Mouse (Mus musculus) MN1 (cell line): ENCODE results near the gene Map3k12.

Experiments used
- DNase-seq: peaks from one replicate; pipeline ENCODE4 v3.0.0-alpha.2; 2016; ENCODE audit warnings: low spot score

Gene Map3k12

DNA sequence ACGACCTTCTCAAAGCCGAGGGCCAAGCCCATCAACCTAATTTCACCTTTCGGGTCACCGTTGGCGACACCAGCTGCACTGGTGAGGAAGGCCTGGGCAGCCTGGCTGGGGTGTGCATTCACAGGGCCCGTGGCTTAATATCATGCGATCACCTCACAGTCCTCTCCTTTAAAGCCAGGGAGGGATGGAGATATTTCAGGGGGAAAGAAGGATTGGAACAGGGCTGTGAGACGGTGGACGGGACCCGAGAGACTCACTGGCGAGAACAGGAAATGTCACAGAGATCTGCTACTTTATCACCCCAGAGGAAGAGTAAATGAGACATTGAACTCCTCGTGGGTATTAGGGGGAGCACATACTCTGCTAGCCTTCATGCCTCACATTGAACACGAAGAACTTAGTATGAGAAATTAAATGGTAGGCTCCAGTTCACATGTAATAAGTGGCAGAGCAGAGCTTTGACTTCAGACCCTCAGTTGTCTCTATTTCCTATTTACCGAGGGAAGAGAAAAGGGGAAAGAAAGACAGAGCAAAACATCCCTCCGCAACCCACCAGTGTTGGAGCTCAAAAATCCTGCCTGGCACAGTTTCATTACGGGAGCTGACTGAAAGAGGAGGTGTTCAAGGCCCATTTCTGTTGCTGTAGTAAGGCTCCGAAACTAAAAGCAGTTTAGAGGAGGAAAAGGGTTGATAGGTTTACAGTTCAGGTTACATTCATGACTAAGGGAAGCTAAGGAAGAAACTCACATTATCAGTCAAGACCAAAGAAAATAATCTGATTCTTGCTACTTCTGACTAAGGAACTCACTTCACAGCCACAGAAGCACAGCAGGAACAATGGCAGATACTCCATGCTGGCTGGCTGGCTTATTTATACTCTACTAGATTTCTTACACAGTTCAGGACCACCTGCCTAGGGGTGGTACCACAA lies 2.6 kb upstream of the Map3k12 start:
- DNase-seq: no peak

DNA sequence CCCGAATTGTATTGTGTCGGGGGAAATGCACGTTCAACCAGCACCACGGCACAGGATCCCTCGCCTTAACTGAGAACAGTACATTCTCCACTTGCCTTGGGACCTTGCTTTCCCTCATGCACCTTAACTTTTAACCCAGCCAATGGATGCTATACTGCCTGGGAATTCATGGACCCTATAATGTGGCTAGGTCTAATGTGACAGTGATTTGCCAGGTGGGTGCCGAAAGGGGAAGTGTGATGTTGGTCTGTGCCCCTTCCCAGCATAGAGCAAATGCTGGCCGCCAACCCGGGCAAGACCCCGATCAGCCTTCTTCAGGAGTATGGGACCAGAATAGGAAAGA lies 2.0 kb upstream of the Map3k12 start:
- DNase-seq: no peak

DNA sequence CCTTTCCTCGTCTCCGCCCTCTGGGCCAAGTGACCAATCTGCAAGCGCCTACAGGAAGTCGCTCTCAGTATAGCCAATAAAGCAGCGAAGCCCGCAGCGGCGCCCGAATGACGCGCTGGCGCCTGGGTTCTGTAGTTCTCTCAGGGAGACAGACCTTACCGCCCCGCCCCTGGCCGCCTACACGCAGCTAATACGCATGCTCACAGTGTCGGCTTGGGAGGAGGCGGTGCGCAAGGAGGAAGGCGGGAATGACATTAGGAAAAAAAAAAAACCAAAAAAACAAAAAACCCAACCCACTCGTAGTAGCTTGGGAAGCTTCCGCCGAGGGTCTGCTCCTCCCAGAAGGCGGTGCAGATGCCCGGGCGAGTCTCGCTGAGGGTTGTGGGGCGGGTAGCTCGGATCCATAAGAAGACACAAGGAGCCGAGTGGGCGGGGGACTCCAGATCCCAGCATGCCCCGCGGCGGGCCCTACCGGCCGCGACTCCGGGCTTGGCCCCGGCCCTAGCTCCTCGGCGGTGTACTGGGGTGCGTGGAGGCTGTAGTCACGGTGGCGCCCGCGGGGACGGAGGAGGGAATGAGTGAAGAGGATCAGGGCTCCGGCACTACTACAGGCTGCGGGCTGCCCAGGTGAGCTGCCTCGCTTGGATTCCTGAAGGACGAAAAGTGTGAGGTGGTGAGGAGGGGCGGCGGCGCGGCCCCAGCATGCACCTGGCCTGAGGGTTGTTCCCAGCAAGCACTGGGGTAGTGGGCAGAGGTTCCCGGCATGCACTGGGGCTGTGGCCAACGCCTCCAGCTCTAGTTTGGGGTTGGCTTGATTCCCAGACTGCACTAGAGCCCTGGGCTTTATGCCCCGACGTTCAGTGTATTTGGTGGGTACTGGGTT lies 1.4 kb upstream of the Map3k12 start, which contains the start of gene Tarbp2:
TSS of gene Tarbp2 (plus strand) at position 217 of the 883 bp plus-strand sequence.
- peak; percentile 100 for DNase-seq

DNA sequence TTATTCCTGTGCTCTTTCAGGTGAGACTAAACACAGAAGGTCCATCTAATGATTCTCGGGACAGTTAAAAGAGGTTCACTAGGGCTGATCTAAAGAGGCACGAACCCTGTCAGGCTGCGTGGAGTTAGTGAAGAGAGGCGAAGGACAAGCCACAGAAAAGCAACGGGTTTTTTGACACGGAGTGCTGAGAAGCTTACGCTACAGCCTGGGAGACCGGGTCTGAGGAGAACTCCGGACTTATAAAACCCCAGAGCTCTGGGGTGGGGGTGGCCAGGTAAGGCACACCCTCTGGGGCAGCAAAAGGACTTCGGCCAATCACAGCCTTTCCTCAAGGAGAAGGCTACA lies 739 bp upstream of the Map3k12 start:
- DNase-seq: no peak

DNA sequence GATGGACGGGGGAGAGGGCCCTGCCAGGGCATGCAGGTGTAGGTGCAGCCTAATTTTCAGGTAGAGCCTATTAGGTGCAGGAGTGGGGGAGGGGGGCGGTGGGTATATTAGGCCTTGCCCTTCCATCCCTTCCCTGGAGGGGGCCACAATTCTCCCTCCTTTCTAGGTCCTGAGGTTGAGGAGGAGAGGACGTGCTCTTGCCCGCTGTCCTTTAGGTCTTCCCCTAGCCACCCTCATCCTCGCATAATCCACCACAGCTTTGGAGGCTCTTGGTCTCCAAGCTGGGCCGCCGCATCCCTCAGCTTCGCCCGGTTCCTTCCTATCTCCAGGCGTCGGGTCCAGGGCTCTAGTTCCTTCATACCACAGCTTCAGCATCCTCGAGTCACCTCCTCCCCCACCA lies 571 bp downstream of the Map3k12 start:
- DNase-seq: peak; percentile 61

DNA sequence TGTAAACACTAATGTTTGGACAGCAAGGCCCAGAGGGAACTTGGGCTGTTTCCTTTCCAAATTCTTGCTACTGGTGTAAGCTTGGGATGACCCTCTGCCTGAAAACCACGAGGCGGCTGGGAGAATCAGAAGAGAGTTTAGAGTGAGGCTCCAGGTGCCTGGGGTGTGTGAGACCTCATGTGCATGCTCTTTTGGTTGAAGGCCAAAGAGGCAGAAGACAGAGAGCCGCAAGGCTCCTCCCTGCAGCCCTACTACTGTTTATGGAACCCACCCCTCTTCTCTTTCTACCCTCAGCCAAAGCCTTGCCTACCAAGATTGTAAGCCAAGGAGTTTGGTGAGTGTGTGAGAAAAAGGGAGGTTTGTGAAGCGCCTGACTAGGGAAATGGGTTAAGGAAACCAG lies 1.1 kb downstream of the Map3k12 start:
- DNase-seq: no peak

DNA sequence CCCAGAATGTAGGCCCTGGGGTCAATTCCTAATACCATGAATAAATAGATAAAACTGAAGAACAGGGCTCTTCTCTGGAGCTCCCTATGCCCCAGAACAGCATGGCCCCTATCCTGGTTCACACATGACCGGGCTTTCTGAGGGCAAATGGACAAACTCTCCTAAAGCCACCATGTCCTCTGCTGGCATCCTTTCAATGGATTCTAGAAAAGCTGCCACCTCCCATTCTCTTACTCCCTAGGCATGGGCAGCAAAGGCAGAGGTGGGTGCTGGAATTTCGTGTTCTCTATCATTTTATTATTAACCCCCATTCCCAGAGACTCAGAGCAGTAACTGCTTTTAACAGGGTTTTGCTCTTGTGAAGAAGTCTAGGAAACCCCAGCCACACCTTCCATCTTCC lies 1.6 kb downstream of the Map3k12 start:
- no peak for DNase-seq

DNA sequence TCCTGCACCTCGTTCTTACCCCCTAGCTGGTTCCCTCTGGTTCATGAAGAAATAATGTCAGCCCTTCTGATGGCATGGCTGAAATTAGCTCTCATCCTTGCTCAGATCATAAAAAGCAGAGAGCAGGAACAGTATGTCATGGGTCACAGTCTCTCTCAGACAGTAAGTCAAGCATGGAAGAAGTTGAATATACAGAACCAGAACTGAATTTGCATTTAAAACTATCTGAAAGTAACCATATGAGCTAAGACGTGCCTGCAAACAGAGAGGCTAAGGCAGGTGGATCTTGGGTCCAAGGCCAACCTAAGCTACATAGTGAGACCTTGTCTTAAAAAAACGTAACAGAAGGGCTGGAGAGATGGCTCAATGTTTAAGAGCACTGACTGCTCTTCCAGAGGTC lies 3.9 kb downstream of the Map3k12 start:
- DNase-seq: no peak

DNA sequence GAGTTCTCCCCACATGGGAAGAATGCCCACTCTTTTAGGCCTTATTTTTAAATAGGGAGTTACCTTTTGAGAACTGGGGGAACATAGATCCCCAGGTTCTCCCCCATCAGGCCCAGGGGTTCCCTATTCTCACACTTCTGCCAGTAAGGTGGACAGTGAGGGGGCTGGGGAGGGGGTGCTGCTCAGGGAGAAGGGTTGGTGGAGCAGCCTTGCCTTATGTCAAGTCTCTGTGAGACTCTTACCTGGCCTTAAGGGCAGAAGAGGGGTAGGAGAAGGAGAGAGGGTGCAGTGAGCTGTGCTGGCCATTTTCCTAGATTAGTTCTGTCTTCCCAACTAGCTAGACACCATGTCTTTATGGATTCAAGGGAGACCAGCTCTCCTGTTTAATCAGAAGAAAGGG lies 4.4 kb downstream of the Map3k12 start:
- no peak for DNase-seq

DNA sequence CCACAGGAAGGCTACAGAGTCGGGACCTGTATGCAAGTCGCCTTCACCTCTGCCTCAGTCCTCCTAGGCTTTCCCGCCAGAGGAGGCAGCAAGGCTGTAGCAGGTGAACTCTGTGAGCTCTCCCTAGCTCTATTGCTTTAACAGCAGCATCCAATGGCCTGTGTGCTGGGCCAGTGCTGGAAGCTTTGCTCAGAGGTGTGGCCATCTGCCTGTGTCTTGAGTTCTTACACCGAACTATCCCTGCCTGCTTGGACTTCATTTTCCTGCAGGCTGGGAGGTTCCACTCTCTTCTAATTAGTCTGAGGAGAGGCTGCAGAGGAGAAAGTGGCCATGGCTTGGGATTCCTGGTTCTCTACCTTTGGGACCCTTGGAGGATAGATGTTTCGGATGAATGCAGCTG lies 4.9 kb downstream of the Map3k12 start:
- peak; percentile 64 for DNase-seq

DNA sequence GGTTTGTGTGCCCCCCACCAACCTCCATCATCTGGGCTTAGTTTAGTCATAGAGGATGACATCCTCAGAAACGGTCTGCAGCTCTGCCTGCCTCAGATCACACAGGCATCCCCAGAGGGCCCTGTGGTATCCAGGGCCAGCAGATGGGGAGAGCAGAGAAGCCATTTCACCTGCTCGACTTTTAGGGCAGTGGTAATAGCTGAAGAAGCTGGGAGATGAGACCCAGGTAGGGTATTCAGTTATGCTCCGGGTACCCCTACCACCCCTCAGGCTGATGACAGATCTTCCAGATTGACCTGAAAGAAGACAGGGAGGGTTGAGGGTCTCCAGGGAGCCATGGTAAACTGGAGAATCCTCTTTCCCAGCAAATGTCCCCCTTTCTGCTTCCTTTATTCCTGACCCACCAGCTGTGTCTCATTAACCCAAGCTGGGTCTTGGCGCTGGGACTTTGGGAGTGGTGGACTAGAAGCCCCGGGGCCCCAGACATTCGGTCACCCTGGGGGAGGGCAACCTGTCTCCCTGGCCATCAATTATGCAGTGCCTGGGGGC lies 5.5 kb downstream of the Map3k12 start:
- DNase-seq: peak; percentile 67

DNA sequence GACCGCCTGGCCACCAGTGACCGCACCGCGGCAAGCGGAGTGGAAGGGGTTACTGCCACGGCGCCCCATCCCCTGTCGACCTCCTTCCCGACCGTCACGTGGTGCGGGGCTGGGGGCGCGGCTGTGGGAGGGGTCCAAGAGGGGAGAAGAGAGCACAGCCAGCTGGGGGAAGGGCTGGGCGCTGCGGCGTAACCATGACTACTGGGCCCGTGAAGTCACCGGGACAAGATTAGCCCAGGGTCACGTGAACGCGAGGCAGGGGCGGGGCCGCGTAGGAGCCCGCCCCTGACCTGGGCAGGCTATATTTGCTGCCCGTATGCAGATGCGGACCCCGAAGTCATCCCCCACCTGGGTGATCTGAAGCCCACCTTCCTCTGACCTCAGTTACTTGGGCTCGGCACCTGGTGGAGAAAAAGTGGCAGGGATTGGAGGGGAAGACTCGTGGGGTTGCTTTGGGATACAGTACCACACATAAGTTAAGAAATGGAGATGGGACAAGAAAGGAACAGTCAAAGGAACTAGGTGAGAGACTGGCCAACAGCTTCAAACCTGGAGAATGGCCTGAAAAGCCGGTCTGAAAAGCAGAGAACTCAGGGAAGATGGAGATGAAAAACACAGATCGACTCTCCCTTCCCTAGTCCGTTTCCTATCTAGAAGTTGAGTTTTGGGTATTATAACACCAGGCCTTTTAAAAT lies 6.1 kb downstream of the Map3k12 start:
- peak; percentile 98 for DNase-seq

DNA sequence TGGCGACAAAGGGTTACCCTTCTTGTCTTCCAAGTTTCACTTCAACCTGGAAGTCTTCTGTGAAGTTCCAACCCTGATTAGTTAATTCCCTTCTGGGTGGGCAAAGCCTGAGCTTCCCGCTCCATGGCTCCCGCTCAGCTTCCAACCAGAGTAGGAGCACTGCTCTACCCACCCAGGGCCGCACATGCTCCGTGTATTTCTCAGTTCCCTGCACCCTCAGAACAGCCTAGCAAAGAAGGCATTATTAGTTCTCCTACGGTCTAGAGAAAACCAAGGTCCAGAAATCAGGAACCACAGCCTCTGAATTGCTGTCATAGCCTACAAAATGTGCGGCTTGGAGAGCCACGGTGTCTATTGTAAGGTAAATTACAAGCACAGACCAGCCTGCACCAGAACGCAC lies 6.8 kb downstream of the Map3k12 start:
- DNase-seq: peak; percentile 55

DNA sequence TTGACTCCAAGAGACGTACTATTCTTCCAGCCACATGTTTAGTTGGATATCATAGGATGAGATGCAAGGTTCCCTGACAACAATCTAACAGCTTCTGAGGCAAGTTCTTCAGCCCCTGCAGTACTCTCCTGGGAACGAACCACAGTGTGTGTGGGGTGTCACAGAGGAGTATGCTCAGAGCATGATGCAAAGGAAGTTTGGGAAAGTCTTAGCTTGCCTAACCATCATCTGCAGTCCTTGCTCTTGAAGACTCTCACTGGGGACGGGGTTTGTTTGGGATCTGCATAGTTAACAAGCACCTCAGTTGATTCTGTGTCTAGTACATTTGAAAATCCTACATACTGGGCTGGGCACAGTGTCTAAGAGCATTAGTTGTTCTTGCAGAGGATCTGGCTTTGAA lies 8.5 kb downstream of the Map3k12 start:
- no peak for DNase-seq

DNA sequence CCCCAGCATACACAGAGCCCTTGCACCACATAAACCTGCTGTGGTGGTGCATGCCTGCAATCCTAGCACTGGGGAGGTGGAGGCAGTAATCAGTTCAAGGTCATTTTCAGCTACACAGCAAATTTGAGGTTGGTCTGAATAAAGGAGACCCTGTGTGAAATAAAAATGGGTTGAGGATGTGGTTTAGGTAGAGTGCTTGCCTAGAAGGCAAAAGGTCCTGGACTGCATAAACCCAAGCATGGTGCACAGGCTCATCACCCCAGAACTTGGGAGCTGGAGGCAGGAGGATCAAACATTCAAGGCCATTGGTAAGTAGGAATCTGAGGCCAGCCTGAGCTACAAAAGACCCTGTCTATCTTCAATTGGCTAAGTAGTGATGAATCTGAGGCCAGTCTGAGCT lies 9.3 kb downstream of the Map3k12 start:
- no peak for DNase-seq

DNA sequence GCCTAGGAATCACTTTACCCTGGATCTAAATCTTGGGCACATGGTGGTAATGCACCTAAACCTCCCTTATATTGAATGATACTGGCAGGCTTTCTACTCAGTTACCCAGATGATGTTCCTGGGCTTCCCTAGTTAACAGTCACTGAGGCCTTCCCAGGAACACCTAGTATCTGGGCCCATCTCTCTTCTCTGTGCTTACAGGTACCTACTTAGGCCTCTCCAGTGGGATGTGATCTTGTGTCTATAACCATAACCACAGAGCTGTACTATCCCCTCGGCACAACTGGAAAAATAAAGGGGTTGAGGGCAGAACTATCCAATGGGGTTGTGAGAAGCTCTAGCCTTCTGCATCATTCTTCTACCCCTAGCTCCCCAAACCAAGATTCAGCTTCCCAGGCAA lies 10.0 kb downstream of the Map3k12 start:
- DNase-seq: no peak

DNA sequence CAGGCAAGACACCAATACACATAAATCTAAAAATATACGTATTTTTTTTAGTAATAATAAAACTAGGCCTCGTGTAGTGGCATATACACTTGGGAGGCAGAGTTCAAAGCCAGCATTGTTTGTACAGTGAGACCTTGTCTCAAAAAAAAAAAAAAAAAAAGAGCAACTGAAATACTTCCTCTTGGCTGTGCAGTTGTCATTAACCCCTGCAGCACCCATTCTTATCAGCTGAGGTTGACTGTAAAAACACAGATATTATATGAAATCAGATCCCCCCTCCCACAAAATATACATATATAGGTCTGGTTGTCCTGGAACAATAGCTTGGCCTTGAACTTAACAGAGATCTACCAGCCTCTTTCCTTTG lies 10.4 kb downstream of the Map3k12 start:
- DNase-seq: no peak

DNA sequence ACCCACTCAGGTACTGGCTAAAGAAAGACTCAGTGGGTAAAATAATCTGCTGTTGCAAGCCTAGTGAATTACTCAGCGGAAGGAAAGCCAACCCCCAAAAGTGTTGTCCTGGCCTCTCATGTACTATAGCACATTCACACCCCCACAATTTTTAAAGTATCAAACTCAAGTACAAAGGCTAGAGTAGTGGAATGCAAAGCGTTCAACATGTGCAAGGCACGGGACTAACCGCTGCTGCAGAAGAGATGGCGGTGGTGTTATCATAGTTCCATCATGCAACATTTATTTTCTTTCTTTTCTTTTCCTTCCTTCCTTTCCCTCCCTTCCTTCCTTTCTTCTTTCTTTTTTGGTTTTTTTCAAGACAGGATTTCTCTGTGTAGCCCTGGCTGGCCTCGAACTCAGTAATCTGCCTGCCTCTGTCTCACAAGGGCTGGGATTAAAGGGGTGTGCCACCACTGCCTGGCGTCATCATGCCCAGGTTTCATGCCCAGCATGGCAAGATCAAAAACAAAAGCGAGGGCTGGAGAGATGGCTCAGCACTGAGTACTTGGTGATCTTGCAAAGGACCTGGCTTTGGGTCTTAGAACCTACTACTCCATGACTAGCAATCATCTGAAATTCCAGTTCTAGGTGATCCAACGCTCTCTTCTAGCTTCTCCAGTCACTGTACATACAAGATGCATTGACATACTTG lies 10.9 kb downstream of the Map3k12 start:
- no peak for DNase-seq

DNA sequence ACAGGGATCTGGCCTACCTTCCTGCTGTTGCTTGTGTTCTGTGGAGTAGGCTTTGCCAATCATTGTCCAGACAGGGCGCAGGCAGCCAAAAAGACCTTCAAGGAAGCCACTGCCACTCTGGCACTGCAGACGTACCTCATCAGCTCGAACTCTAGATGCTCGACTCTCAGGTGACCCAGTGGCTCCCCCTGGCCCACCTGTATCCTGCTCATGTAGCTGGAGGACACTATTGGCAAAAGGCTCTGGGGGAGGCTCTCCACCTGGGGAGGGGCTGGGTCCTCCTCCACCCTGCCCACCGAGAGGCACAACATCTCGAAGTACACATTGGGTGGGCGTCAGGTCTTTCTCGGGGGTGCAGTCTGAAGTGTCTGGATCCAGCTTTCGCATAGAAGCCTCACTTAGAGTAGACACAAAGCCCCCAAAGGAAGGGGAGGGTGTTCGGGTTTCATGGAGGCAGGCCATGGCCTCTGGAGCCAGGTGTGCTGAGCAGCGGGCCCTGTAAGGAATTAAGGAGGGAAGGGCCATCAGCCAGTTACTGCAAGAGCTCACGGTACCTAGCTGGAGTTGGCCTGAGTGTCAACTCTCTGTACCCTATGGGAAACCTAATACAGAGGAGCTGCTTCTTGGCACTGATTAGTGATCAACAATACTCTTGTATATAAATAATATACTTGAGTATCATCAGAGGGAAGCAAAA lies 11.6 kb downstream of the Map3k12 start:
- DNase-seq: no peak

DNA sequence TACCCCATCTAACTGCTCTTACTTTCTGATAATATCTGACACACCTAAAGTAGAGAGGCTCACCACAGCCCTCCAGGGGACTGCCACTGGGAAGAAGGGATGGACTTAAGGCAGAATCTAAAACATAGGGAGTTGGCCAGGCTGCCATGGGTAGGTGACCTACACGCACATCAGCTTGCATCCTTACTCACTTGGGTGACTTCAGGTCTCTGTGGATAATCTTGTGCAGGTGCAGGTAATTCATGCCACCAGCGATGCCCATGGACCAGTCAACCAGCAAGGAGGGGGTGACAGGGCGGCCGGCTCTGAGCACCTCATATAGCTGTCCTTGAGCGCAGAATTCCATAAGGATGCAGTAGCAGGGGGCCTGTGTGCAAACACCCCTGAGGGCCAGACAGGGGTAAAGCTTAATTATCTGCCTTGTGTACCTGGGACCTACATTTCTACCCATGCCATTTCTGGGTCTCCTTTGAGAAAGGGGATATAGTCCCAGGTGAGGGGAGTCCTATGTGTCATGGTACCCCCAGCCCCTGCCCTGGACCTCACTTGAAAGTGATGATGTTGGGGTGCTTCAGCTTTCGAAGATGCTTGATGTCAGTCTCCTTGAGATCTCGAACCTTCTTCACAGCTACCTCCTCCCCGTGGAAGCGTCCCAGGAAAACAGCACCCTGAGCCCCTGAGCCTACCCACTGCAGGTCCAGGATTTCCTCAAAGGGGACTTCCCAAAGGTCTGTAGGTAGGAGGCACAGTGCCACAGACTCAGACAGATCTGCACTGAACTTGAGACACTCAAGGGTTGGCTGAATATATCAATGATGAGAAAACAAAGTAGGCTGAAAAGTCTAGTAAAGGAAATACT lies 12.7 kb downstream of the Map3k12 start:
- DNase-seq: no peak
